Mouse (Mus musculus) WW6 (cell line): ENCODE results near the gene Lsm7.

Source experiments
- DNase-seq: peaks from one replicate; pipeline ENCODE4 v3.0.0-alpha.2; 2013; ENCODE audit warnings: low read depth, low spot score

Lsm7 gene

GRCm38 (mm10) chr10:80854913-80855748 lies at the start of gene Lsm7, which contains the start of gene Sppl2b:
Gene Lsm7, minus strand, starts transcription at chr10:80855209.
Gene Sppl2b, plus strand, starts transcription at chr10:80855275.
- peak; percentile 87 for DNase-seq

- no peak for DNase-seq
Observed at GRCm38 (mm10) chr10:80904709-80905108, 49.7 kb upstream of the Lsm7 start.

DNA sequence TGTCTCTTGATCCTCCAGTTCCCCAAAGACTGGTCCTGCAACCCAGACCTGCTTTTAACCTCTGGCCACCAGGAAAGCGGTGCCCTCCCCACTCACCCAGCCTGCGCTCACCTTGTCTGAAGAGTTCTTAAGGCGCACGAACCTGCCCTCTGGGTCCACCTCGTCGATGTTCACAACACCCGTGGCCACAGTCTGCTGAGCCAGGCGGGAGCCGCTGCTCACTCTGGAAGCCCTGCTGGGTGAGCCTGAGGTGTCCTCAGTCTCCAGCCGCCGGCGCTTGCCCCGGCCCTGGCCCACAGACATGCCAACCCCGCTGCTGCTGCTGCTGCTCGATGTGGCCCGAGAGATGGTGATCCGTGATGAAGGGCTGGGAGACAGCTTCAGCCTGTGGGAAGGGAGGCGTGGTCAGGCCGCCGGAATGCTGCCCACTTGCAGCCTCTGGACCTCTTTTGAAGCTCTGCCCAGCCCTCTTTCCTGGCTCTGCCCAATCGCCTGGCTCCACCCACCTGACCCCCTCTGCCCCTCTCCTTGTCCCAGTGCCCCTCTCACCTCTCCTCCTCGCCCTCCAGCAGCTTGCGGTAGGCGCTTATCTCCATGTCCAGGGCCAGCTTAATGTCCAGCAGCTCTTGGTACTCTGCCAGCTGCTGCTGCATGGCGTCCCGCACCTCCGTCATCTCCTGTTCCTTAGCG lies 49.1 kb upstream of the Lsm7 start:
- no peak for DNase-seq

DNA sequence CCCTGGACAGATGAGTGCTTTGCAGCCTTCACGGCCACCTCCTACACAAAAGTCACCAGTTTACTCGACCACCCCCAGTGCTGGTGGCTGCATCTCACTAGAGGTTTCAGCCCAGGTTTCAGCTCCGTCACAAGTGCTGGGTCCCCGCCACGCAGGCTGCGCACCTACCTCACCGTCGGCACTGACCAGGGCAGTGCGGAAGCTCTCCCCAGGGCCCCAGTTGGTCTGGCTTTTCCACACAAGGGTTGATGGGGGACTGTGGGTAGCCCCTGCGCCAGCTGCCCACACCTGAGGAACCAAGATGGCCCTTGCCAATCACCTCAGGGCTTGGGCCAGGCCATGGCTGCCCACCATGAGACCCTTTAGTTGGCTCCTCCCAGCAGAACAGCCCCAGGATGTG lies 48.3 kb upstream of the Lsm7 start:
- DNase-seq: no peak

- DNase-seq: no peak
Observed at GRCm38 (mm10) chr10:80902273-80902940, 47.4 kb upstream of the Lsm7 start.

DNA sequence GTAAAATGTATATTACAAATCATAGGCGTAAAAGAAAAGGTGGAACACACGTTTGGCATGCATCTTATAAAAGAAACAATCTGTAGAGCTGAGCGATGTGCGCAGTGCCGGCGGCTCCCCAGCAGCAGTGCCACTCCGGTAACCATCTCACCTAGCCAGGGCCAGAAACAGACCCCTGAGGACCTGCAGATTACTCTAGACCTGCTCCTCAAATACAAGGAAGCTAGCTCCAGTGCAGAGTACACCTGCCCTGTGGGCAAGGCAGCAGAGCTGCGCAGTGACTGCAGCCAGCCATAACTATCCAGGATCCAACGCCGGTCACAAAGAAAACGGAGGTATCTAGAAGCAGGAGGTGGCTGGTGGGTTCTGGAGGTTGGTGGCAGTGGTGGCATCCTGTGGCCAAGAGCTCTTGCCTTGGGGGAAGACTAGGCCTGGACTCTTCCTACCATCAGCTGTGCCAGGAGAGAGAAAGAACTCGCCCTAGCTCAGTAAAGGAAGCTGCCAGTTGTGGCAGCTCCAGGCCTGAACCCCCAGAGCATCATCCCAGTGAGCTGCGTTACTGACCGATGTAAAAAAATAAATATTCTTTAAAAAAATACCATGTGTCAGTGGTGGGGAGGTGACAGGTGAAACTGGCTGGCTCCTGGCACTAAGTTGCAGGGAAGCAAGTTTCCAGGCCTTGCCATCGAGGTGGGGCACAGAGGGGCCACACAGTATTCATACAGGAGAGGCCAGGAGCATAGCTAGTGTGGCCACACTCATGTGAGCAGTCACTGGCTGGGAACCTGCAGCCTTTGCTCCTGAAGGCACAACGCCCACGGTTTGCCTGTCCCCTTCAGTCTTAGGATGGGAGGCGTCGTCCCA lies 46.6 kb upstream of the Lsm7 start:
- no peak for DNase-seq

DNA sequence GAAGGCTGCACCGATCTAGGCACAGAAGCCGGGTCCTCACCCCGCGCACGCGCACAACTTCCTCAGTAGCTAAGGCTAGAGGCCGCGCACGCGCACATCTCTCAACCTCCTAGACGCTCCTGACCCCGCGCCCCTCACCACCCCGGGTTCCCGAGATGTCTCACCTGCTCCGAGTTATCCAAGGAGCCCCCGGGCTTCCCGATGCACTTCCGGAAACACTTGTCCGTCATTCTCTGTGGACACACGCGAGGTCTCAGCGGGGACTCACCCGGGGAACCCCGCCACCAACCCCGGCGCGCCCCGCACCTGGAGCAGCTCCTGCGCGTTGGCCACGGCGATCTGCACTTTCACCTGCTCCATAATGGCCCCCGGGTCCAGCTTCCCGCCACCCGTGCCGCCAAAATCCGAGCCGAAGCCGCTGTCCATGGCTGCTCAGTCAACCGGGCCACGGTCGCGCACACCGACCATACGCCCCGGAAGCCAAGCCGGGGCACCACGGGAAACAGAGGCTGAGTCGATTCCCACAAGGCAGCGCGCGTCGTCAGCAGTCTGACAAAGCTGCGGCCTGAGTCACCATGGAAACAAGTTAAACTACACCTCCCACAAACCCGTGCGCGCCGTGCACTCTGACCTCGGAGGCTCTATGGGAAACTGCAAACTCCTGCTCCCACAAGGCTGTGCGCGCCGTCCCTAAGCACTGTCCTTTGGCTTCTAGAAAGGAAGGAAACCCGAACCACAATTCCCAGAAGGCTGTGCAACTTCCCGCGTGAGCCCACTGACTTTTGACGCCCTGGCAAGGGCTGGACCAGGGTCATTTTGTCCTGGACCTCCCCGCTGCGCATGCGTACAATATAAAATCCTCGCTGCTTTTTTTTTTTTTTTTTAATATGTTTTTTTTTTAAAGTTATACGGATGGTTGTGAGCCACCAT lies 45.6 kb upstream of the Lsm7 start, which contains the start of gene Timm13:
Gene Timm13, minus strand, starts transcription at position 652 of the 930 bp plus-strand sequence.
- peak; percentile 98 for DNase-seq

DNA sequence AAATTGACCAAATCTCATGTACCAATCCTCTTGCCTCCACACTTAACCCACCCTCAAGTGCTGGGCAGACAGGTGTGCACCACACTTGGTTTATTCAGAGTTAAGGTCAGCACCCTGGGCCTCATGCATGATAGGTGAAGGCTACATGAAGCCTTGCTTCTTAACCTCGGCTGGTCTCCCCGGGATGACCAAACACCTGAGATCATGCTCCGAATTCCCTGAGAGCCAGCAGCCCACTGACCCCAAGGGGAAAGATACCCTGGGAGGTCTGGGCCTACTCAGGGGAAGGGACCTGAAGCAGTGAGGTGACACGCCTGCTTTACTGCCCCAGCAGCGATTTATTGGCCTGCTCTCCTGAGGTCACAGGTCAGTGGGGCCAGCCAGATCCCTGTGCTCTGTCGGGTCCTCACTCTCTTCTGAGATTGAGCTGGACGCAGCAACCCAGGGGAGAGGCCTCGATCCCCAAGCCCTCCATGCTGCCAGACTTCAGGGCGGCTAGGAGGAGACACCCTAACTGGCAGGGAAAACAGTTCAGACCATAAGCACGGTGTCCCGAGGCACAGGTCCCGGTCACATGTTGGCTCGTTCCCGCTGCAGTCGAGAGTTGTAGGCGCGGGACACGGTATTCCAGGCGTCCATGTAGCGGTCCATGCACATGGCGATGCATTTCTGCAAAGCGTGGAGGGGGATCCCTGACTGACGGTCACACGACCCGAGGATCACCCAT lies 44.7 kb upstream of the Lsm7 start:
- DNase-seq: no peak

GRCm38 (mm10) chr10:80899074-80899473 lies 44.1 kb upstream of the Lsm7 start:
- DNase-seq: no peak

DNA sequence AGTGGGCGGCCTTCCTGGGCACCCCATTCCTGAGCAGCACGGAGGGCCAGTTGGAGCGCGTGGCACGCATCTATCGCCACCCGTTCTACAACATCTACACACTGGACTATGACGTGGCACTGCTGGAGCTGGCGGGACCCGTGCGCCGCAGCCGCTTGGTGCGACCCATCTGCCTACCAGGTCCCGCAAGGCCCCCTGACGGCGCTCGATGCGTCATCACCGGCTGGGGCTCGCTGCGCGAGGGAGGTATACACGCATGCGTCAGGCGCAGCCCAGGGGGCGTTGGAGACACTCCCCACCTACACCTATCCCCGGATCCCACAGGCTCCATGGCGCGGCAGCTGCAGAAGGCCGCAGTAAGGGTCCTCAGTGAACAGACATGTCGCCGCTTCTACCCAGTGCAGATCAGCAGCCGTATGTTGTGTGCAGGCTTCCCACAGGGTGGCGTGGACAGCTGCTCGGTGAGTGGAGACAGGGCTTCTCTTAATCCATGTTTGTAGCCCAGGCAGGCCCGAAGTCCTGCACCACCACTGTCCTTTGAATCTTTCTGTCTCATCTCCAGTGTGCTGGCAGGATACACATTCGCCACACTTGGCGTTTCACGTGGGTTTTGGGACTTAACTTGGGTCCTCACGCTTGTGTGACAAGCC lies 43.0 kb upstream of the Lsm7 start:
- DNase-seq: no peak

- no peak for DNase-seq
Observed at GRCm38 (mm10) chr10:80896581-80897485, 41.8 kb upstream of the Lsm7 start.

DNA sequence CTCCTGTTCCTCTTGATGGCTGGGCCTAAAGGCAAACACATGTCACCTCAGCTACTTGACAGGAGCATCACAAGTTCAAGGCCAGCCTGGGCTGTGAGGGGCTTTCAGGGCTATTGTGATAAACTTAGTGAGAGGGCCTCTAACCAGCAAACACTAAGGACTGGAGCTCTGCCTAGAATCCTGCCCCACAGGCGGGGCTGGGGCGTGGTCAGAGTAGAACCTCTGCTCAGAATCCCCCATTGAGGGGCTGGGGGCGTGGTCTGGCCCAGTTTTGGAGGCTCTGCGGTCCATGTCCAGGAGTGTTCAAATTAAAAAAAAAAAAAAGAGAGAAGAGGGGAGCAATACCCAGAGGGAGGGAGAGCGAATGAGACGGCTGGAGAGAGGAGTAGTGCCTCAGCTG lies 40.7 kb upstream of the Lsm7 start:
- no peak for DNase-seq

- DNase-seq: no peak
Observed at GRCm38 (mm10) chr10:80895100-80895499, 40.1 kb upstream of the Lsm7 start.

DNA sequence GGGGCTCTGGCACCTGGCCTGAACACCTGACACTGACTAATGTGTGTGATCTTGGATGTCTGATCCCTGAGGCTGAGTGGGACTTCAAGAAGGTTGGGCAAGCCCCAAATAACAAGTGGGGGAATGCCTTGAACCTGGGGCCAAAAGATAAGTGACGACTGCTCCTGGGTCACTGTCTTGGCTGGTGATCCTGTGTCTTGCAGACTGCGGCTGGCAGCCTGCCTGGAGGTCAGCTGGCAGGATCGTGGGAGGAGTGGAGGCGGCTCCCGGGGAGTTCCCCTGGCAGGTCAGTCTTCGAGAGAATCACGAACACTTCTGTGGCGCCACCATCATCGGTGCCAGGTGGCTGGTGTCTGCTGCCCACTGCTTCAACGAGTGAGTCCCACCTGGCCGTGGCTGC lies 32.2 kb upstream of the Lsm7 start:
- no peak for DNase-seq

DNA sequence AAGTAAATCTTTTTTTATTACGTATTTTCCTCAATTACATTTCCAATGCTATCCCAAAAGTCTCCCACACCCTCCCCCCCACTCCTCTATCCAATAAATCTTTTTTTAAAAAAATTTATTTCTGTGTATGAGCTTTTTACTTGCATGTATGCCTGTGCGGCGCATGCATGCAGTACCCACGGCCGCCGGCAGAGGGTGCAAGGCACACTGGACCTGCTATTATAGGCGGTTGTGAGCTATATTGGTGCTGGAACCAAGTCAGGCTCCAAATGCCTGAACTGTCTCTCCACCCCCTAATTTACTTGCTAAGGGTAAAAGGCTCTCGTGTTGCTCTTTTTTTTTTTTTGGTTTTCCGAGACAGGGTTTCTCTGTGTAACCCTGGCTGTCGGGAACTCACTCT lies 26.3 kb upstream of the Lsm7 start:
- DNase-seq: no peak

DNA sequence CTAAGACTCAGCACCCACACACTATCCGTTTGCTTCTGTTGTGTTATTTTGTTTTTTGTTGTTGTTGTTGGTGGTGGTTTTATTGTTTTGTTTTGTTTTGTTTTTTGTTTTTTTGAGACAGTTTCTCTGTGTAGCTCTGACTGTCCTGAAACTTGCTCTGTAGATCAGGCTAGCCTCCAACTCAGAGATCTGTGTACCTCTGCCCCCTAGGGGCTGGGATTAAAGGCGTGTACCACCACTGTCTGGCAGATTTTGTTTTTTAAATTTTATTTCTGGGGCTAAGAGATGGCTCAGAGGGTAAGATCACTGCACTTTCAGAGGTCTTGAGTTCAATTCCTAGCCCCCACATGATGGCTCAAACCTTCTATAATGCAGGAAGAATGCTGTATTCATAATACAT lies 25.9 kb upstream of the Lsm7 start:
- no peak for DNase-seq

- DNase-seq: peak; percentile 61
Observed at GRCm38 (mm10) chr10:80880131-80880641, 25.2 kb upstream of the Lsm7 start.

DNA sequence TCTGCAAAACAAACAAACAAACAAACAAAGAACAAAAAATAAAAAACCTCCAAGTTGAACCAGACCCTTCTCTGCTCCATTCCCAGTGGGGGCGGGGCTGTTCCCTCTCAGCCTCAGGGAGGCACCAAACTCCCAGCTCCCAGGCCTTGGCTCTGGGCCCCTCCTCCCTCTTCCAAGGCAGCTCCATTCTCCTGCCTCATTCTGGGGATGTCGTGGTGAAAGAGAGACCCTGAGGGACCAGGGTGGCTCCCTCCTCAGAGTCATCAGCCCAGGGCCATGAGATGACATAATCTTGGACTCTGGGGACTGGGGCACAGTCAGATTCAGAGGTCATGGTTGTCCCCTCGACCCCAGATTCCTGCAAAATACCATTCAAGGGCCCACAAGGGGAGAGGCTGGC lies 21.6 kb upstream of the Lsm7 start:
- DNase-seq: no peak
